Mouse (Mus musculus) testis, adult 10 weeks (tissue): Measurements from ENCODE around the gene Try4. TPM values are rescaled to one million over a fixed set of nuclear protein-coding genes. Genes with fewer than 3 reads are reported as not detected.

Experiments used
- polyA plus RNA-seq: library from polyadenylated mRNA; stranded (reverse); fragments of 350-450 nt; fragmentation: Illumina TruSeq; extraction: RNeasy Lipid Tissue Mini Kit (QIAGEN cat#74804); gene quantifications from one replicate; pipeline ENCODE4 v1.2.3, GENCODE M21; 2014; ENCODE audit warnings: low read depth, low replicate concordance

Gene Try4
- not detected for polyA plus RNA-seq

GRCm38 (mm10) chr6:41301969-41302368, at the start of gene Try4:
Try4 (plus strand) TSS chr6:41302269.

GRCm38 (mm10) chr6:41316741-41317140, 14.7 kb downstream of the Try4 start, which contains the start of gene Try5:
Try5 (minus strand) TSS chr6:41316841.

DNA sequence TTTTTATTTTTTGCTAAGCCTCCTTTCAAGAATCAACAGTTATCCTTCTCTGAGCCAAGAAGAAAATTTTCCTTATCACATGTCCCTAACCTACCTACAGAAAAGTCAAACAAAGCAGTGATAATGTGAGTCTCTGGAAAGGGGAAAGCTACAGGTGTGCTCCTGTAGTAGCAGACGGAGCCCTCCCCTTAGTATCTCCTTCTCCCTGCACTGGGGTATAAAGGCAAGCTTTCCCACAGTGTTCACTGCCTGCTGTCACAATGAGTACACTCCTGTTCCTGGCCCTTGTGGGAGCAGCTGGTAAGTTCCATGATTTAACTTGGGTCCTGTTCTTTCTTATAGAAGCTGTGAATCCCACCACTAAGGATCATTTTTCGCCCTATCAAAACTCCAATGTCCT, 51.9 kb downstream of the Try4 start, which contains the start of gene Try10:
Gene Try10 (plus strand): TSS at position 174 of the 400 bp plus-strand sequence.

Other genes starting within 250 kb of the Try4 start
- 2.9 TPM for gene Try5, start 14.6 kb downstream of the Try4 start, polyA plus RNA-seq
- gene Try10, start 51.8 kb downstream of the Try4 start, polyA plus RNA-seq: not detected
- not detected for gene Prss3, start 75.4 kb downstream of the Try4 start, polyA plus RNA-seq
- not detected for gene Gm5771, start 90.1 kb downstream of the Try4 start, polyA plus RNA-seq
- not detected for gene Gm10334, start 143.9 kb downstream of the Try4 start, polyA plus RNA-seq
- gene Prss1, start 156.7 kb downstream of the Try4 start, polyA plus RNA-seq: not detected
- not detected for gene Prss2, start 219.5 kb downstream of the Try4 start, polyA plus RNA-seq